Mouse (Mus musculus) lung, postnatal 0 days (tissue): ENCODE results near the gene Defb26. TPM values are rescaled to one million over a fixed set of nuclear protein-coding genes. Genes with fewer than 3 reads are reported as not detected.

Experiments
- ATAC-seq: fragments of 200-750 bp; cut with Nextera tagmentation; 2 replicates; pipeline ENCODE4 v1.8.0; 2017; ENCODE audit warnings: moderate library complexity
- DNase-seq: peaks from one replicate; pipeline ENCODE4 v3.0.0-alpha.2; 2016; ENCODE audit warnings: low spot score
- H3K27ac ChIP-seq: fragments of 300-500 bp; sonication (generic); 2 replicates; pipeline ENCODE4 v1.5.1; 2014; ENCODE audit warnings: antibody characterized with exemption, mild to moderate bottlenecking, low read length, mixed read lengths
- H3K27me3 ChIP-seq: fragments of 300-500 bp; sonication (generic); replicated peaks from 2 replicates; pipeline ENCODE4 v1.6.1; 2014; ENCODE audit warnings: low read length, mixed read lengths; ENCODE audit not compliant: insufficient read depth
- H3K36me3 ChIP-seq: fragments of 300-500 bp; sonication (generic); 2 replicates; pipeline ENCODE4 v1.6.1; 2014; ENCODE audit warnings: low read length, mixed read lengths; ENCODE audit not compliant: insufficient read depth
- H3K4me1 ChIP-seq: fragments of 300-500 bp; sonication (generic); 2 replicates; pipeline ENCODE4 v1.6.1; 2014; ENCODE audit warnings: antibody characterized with exemption, low read depth, low read length, mixed read lengths; ENCODE audit not compliant: insufficient read depth
- H3K4me2 ChIP-seq: fragments of 300-500 bp; sonication (generic); replicated peaks from 2 replicates; pipeline ENCODE4 v1.6.1; 2014; ENCODE audit warnings: low read depth, mild to moderate bottlenecking, low read length, moderate library complexity, mixed read lengths
- H3K4me3 ChIP-seq: fragments of 300-500 bp; sonication (generic); 2 replicates; pipeline ENCODE4 v1.5.1; 2014; ENCODE audit warnings: low read depth, low read length
- H3K9ac ChIP-seq: fragments of 300-500 bp; sonication (generic); replicated peaks from 2 replicates; pipeline ENCODE4 v1.6.1; 2014; ENCODE audit warnings: low read depth, mild to moderate bottlenecking
- H3K9me3 ChIP-seq: fragments of 300-500 bp; sonication (generic); 2 replicates; pipeline ENCODE4 v1.6.1; 2016; ENCODE audit warnings: low read length, mixed read lengths
- CTCF ChIP-seq: IDR thresholded peaks from 2 replicates; pipeline ENCODE4 v1.5.1; 2016; ENCODE audit warnings: antibody characterized with exemption, mild to moderate bottlenecking
- EP300 ChIP-seq: IDR thresholded peaks from 2 replicates; pipeline ENCODE4 v1.6.1; 2016; ENCODE audit warnings: antibody characterized with exemption, mild to moderate bottlenecking, control low read depth
- WGBS: fragments of 180-500 bp; shearing (Covaris S2); extraction: QIAGEN DNeasy Blood & Tissue Kit; methylation state at CpG from one replicate; pipeline ENCODE4 v1.1.7; 2014; 5-methylcytosine and 5-hydroxymethylcytosine counted together
- polyA plus RNA-seq: library from polyadenylated mRNA; unstranded; fragments of >200 nt; fragmentation: Nextera tagmentation; extraction: Ambion mirVana; gene quantifications from 2 replicates; pipeline ENCODE4 v1.2.1, GENCODE M21; 2015

Gene Defb26
- polyA plus RNA-seq, 1 experiment from 2014 or later: not detected

- no peaks in the 10 kb centered on the region for H3K9me3 ChIP-seq
- no peak for DNase-seq
- no peaks in the 10 kb centered on the region for H3K27me3 ChIP-seq
- 54% methylated on average over 7 of the region's 7 CpGs for WGBS
- H3K4me1 ChIP-seq: no peaks in the 10 kb centered on the region
- H3K4me2 ChIP-seq: no peak overlapping the region
- no peaks in the 10 kb centered on the region for H3K36me3 ChIP-seq
- H3K27ac ChIP-seq: no peak overlapping the region
- H3K9ac ChIP-seq: no peak overlapping the region
- no peak overlapping the region for H3K4me3 ChIP-seq
- TF ChIP-seq EP300: no peak
- no peak for TF ChIP-seq CTCF
- no peak for ATAC-seq
Measured at GRCm38 (mm10) chr2:152500204-152500862, 11.2 kb downstream of the Defb26 start.

- TF ChIP-seq EP300 (no peak), CTCF (no peak)
- Histone ChIP-seq H3K27ac (no peak overlapping the region), H3K4me1 (no peaks in the 10 kb centered on the region), H3K4me2 (no peak overlapping the region), H3K4me3 (no peak overlapping the region), H3K36me3 (no peaks in the 10 kb centered on the region), H3K9me3 (no peaks in the 10 kb centered on the region), H3K9ac (no peak overlapping the region), H3K27me3 (no peaks in the 10 kb centered on the region)
- DNase-seq: no peak
- 52% methylated on average over 6 of the region's 6 CpGs for WGBS
- no peak for ATAC-seq
Measured at GRCm38 (mm10) chr2:152498020-152498419, 13.5 kb downstream of the Defb26 start.

- Histone ChIP-seq H3K4me2 (no peak overlapping the region), H3K4me3 (no peak overlapping the region), H3K4me1 (no peaks in the 10 kb centered on the region), H3K36me3 (no peaks in the 10 kb centered on the region), H3K9me3 (no peaks in the 10 kb centered on the region), H3K9ac (no peak overlapping the region), H3K27me3 (no peaks in the 10 kb centered on the region), H3K27ac (no peak overlapping the region)
- ATAC-seq (no peak), DNase-seq (no peak)
- TF ChIP-seq EP300 (no peak), CTCF (peak; percentile 50)
- WGBS: 58% methylated on average over 6 of the region's 6 CpGs
Measured at GRCm38 (mm10) chr2:152493151-152493550, 18.3 kb downstream of the Defb26 start.

GRCm38 (mm10) chr2:152490038-152490437 is 21.5 kb downstream of the Defb26 start, which contains the start of gene Defb22:
Gene Defb22, minus strand, starts transcription at chr2:152490138.
- no peak within 1 kb of the TSS for H3K4me3 ChIP-seq
- H3K9ac ChIP-seq: no peak within 1 kb of the TSS
- TF ChIP-seq CTCF: no peak
- no peak for TF ChIP-seq EP300
- no peaks in the 10 kb centered on the region for H3K27me3 ChIP-seq
- ATAC-seq (no peak), DNase-seq (no peak)
- no peak within 1 kb of the TSS for H3K4me2 ChIP-seq
- H3K27ac ChIP-seq: no peak within 1 kb of the TSS
- H3K9me3 ChIP-seq: no peaks in the 10 kb centered on the region
- H3K4me1 ChIP-seq: no peaks in the 10 kb centered on the region
- H3K36me3 ChIP-seq: no peaks in the 10 kb centered on the region

GRCm38 (mm10) chr2:152487024-152487423 is 24.5 kb downstream of the Defb26 start:
- no peak for ATAC-seq
- TF ChIP-seq EP300 (no peak), CTCF (peak; percentile 59)
- Histone ChIP-seq H3K36me3 (no peaks in the 10 kb centered on the region), H3K9ac (no peak overlapping the region), H3K27ac (no peak overlapping the region), H3K4me1 (no peaks in the 10 kb centered on the region), H3K4me2 (no peak overlapping the region), H3K27me3 (no peaks in the 10 kb centered on the region), H3K9me3 (no peaks in the 10 kb centered on the region), H3K4me3 (no peak overlapping the region)
- no peak for DNase-seq
- 76% methylated on average over 2 of the region's 2 CpGs for WGBS

- no peak overlapping the region for H3K27ac ChIP-seq
- H3K4me1 ChIP-seq: no peaks in the 10 kb centered on the region
- no peaks in the 10 kb centered on the region for H3K36me3 ChIP-seq
- H3K4me3 ChIP-seq: no peak overlapping the region
- TF ChIP-seq CTCF (no peak), EP300 (peak; percentile 36; the same call in 1 of the 2 replicates)
- H3K9me3 ChIP-seq: no peaks in the 10 kb centered on the region
- no peak overlapping the region for H3K9ac ChIP-seq
- no peak overlapping the region for H3K4me2 ChIP-seq
- ATAC-seq (peak; percentile 90), DNase-seq (peak; percentile 84)
- WGBS: 62% methylated on average over 7 of the region's 7 CpGs
- no peaks in the 10 kb centered on the region for H3K27me3 ChIP-seq
Measured at GRCm38 (mm10) chr2:152481726-152482125, 29.8 kb downstream of the Defb26 start.
